Mouse (Mus musculus): ENCODE measurements around the gene Nupl1.

DNA sequence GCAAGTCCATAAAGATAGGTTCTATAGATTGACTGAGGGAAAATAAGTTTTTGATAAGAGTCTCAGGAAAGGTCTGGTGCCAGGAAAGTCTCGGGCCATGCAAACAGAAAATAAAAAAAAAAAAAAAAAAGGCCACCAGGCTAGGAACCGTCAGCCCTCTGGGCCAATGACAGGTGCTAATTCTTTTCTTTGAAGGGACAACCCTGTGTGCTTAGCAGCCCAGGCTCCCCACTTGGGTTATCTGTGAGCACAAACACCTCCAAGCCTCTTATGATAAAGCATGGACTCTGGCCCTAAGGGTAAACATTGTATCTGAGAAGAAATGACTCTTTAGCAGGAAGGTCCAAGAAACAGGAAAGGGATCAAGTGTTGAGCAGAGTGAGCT, 72.7 kb downstream of the Nupl1 start:
- TF ChIP-seq CTCF (IDR thresholded peaks at IDR 0.05; ENCODE audit: control insufficient read depth, insufficient read depth, insufficient read length): no peak
- TF ChIP-seq MYOG (IDR thresholded peaks at IDR 0.05; ENCODE audit: control insufficient read depth, extremely low read depth, insufficient read length): no peak
- TF ChIP-seq FOSL1 (IDR thresholded peaks at IDR 0.05; ENCODE audit: insufficient read depth, low read length, poor library complexity, severe bottlenecking): no peak
- no peak for TF ChIP-seq MAX (IDR thresholded peaks at IDR 0.05)
- no peak for TF ChIP-seq MYOD1 (IDR thresholded peaks at IDR 0.05; ENCODE audit: control insufficient read depth, insufficient read length, low read depth)
- no peak for TF ChIP-seq CEBPB (IDR thresholded peaks at IDR 0.05; ENCODE audit: low read depth)
